Mouse (Mus musculus): ENCODE results near the gene Zfc3h1.

The Zfc3h1 gene

GRCm38 (mm10) chr10:115384221-115385017, at the start of gene Zfc3h1, which contains the start of gene Thap2:
Gene Zfc3h1, plus strand, starts transcription at chr10:115384959.
Gene Thap2, minus strand, starts transcription at chr10:115384443.
- DNase-seq = peak; percentile 98

GRCm38 (mm10) chr10:115336901-115337300, 47.9 kb upstream of the Zfc3h1 start:
- no peak for DNase-seq

GRCm38 (mm10) chr10:115339820-115340328, 44.9 kb upstream of the Zfc3h1 start:
- no peak for DNase-seq

GRCm38 (mm10) chr10:115342771-115343425, 41.9 kb upstream of the Zfc3h1 start:
- no peak for DNase-seq

GRCm38 (mm10) chr10:115346444-115346843, 38.3 kb upstream of the Zfc3h1 start:
- no peak for DNase-seq

- no peak for DNase-seq
Observed at GRCm38 (mm10) chr10:115348131-115348530, 36.6 kb upstream of the Zfc3h1 start.

- no peak for DNase-seq
Observed at GRCm38 (mm10) chr10:115349029-115349428, 35.7 kb upstream of the Zfc3h1 start.

- DNase-seq = no peak
Observed at GRCm38 (mm10) chr10:115349509-115349908, 35.2 kb upstream of the Zfc3h1 start.

- no peak for DNase-seq
Observed at GRCm38 (mm10) chr10:115350810-115351397, 33.9 kb upstream of the Zfc3h1 start.

- no peak for DNase-seq
Observed at GRCm38 (mm10) chr10:115354553-115354952, 30.2 kb upstream of the Zfc3h1 start.

GRCm38 (mm10) chr10:115355016-115355415, 29.7 kb upstream of the Zfc3h1 start:
- DNase-seq = no peak

- DNase-seq = no peak
Observed at GRCm38 (mm10) chr10:115356106-115356505, 28.7 kb upstream of the Zfc3h1 start.

- no peak for DNase-seq
Observed at GRCm38 (mm10) chr10:115358216-115358919, 26.4 kb upstream of the Zfc3h1 start.

- no peak for DNase-seq
Observed at GRCm38 (mm10) chr10:115359066-115359465, 25.7 kb upstream of the Zfc3h1 start.

GRCm38 (mm10) chr10:115361840-115362622, 22.7 kb upstream of the Zfc3h1 start, which contains the start of gene Tmem19:
Gene Tmem19, minus strand, starts transcription at chr10:115362501.
- peak; percentile 96 for DNase-seq

GRCm38 (mm10) chr10:115362623-115362964, 22.2 kb upstream of the Zfc3h1 start:
- DNase-seq = no peak

GRCm38 (mm10) chr10:115363151-115363550, 21.6 kb upstream of the Zfc3h1 start:
- DNase-seq = peak; percentile 37

- DNase-seq = no peak
Observed at GRCm38 (mm10) chr10:115381506-115382084, 3.2 kb upstream of the Zfc3h1 start.

GRCm38 (mm10) chr10:115382846-115383643, 1.7 kb upstream of the Zfc3h1 start:
- peak; percentile 24 for DNase-seq

GRCm38 (mm10) chr10:115383644-115384220, 1.0 kb upstream of the Zfc3h1 start:
- peak; percentile 43 for DNase-seq
